Mouse (Mus musculus) limb, embryonic 12.5 days (tissue): Measurements from ENCODE around the gene Map1b. TPM values are rescaled to one million over a fixed set of nuclear protein-coding genes. Genes with fewer than 3 reads are reported as not detected.

Experiments used
- ATAC-seq: fragments of 200-750 bp; cut with Nextera tagmentation; 2 replicates; pipeline ENCODE4 v1.8.0; 2017; ENCODE audit warnings: low read depth, moderate TSS enrichment; ENCODE audit not compliant: insufficient number of reproducible peaks, insufficient read depth, low FRiP score, low TSS enrichment
- H3K27ac ChIP-seq: fragments of 300-500 bp; sonication (generic); 2 replicates; pipeline ENCODE4 v1.5.1; 2016; ENCODE audit warnings: mild to moderate bottlenecking, moderate library complexity
- H3K27me3 ChIP-seq: fragments of 300-500 bp; sonication (generic); 2 replicates; pipeline ENCODE4 v1.6.1; 2016; ENCODE audit warnings: mild to moderate bottlenecking, moderate library complexity
- H3K36me3 ChIP-seq: fragments of 300-500 bp; sonication (generic); 2 replicates; pipeline ENCODE4 v1.6.1; 2016; ENCODE audit warnings: mild to moderate bottlenecking, moderate library complexity
- H3K4me1 ChIP-seq: fragments of 300-500 bp; sonication (generic); replicated peaks from 2 replicates; pipeline ENCODE4 v1.6.1; 2016
- H3K4me2 ChIP-seq: fragments of 300-500 bp; sonication (generic); 2 replicates; pipeline ENCODE4 v1.6.1; 2016; ENCODE audit warnings: mild to moderate bottlenecking, moderate library complexity
- H3K4me3 ChIP-seq: fragments of 300-500 bp; sonication (generic); replicated peaks from 2 replicates; pipeline ENCODE4 v1.5.1; 2016; ENCODE audit warnings: mild to moderate bottlenecking
- H3K9ac ChIP-seq: fragments of 300-500 bp; sonication (generic); replicated peaks from 2 replicates; pipeline ENCODE4 v1.6.1; 2016; ENCODE audit warnings: mild to moderate bottlenecking, moderate library complexity
- H3K9me3 ChIP-seq: fragments of 300-500 bp; sonication (generic); 2 replicates; pipeline ENCODE4 v1.6.1; 2016; ENCODE audit warnings: mild to moderate bottlenecking, moderate library complexity
- WGBS: fragments of 180-500 bp; shearing (Covaris S2); methylation state at CpG from one replicate; pipeline ENCODE4 v1.1.7; 2016; 5-methylcytosine and 5-hydroxymethylcytosine counted together
- polyA plus RNA-seq: library from polyadenylated mRNA; unstranded; fragments of >200 nt; fragmentation: Nextera tagmentation; extraction: Ambion mirVana; gene quantifications from 2 replicates; pipeline ENCODE4 v1.2.1, GENCODE M21; 2016

The Map1b gene
- polyA plus RNA-seq, 1 experiment from 2014 or later = 137 TPM

DNA sequence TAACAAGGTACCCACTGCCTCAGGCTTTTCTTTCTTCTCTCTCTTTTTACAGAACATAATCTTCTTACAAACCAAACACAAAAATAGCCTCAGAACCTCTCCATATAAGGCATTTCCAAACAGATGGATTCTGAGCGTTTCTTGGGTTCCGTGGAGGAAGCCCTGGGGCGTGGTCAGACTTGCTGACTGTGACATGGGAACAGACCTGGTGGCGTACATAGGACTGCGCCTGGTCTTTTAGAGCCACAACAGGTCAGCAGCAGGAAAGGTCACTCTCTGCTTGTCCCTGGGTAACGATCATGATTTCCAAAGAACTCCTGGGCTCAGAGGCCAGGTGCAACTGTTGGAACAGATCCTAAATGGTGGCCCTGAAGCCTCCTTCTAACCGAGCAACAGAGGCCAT, 31.0 kb downstream of the Map1b start:
- no peak for ATAC-seq
- Histone ChIP-seq H3K4me3 (no peak overlapping the region), H3K9me3 (no peaks in the 10 kb centered on the region), H3K27ac (no peak overlapping the region), H3K9ac (no peak overlapping the region), H3K4me1 (peaks cover 16% of the 10 kb centered on the region), H3K4me2 (no peak overlapping the region), H3K36me3 (no peaks in the 10 kb centered on the region), H3K27me3 (no peaks in the 10 kb centered on the region)
- WGBS = 80% methylated on average over 7 of the region's 7 CpGs

DNA sequence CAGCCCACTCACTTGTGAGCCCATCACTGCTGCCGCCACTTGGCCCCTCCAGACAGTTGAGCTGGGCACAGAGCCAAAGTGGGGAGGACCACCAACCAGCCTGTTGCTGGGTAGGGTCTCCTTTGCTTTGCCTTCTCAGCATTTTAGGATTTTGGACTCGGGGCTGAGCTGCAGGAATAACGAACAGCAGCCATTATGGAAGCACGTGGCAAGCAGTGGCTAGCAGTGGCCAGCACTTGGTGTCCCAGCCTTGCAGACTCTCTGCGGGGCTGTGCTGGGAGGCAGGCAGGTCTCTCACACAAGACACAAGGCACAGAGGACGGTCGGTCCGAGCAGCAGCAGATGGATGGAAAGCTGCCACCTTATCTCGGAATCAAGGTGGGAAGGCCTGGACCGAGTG, 31.4 kb downstream of the Map1b start:
- no peaks in the 10 kb centered on the region for H3K36me3 ChIP-seq
- no peak overlapping the region for H3K9ac ChIP-seq
- peaks cover 16% of the 10 kb centered on the region for H3K4me1 ChIP-seq
- no peak overlapping the region for H3K4me3 ChIP-seq
- ATAC-seq = no peak
- no peaks in the 10 kb centered on the region for H3K9me3 ChIP-seq
- no peaks in the 10 kb centered on the region for H3K27me3 ChIP-seq
- WGBS = 80% methylated on average over 10 of the region's 10 CpGs
- no peak overlapping the region for H3K4me2 ChIP-seq
- no peak overlapping the region for H3K27ac ChIP-seq

DNA sequence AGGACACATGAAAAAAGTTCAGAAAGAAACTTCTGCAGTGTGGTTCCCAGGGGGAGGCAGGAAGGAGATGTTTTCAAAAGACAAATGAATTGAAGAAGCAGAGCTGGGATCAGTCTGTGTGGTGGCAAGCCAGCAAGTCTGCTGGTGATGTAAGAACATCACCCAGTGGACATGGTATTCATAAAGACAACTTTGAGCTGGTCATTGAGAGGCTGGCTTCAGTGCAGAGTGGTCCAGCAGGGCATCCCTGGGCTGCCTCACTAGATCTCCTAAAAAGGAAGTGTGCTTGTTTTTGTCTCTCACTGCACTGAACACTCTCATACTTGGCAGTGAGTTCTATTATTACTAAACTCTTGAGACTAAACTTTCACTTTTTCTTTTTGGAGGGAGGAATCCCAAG, 32.9 kb downstream of the Map1b start:
- Histone ChIP-seq H3K9me3 (no peaks in the 10 kb centered on the region), H3K27me3 (no peaks in the 10 kb centered on the region), H3K36me3 (0 out of 2 replicates have a peak, but pooled peaks cover 4% of the 10 kb centered on the region), H3K4me2 (no peak overlapping the region), H3K4me3 (no peak overlapping the region), H3K9ac (no peak overlapping the region), H3K27ac (no peak overlapping the region), H3K4me1 (peaks cover 16% of the 10 kb centered on the region)
- no peak for ATAC-seq

DNA sequence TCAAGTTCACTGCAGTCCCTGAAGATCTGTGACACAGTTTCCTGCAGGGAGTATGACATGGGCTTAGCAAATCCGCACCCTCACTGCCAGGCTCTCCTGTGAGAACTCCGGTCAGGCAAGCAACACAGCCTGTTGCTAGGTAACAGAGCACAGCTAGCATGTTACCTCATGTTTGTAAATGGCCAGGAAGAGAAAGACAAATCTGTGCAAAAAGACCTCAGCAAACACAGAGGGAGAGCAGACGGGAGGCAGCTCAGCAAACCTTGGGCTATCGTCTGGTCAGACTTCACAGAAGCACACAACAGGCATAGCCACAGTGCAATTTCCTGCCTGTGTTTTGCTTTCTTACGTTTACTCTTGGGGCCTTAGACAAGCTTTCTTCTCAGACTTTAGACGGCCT, 40.9 kb downstream of the Map1b start:
- Histone ChIP-seq H3K9me3 (no peaks in the 10 kb centered on the region), H3K27me3 (no peaks in the 10 kb centered on the region), H3K4me1 (peaks cover 23% of the 10 kb centered on the region), H3K4me2 (peak overlapping the region; percentile 39), H3K36me3 (0 out of 2 replicates have a peak, but pooled peaks cover 4% of the 10 kb centered on the region), H3K27ac (peak overlapping the region; percentile 78), H3K4me3 (no peak overlapping the region), H3K9ac (no peak overlapping the region)
- ATAC-seq = peak; percentile 71
- WGBS = 7% methylated on average over 6 of the region's 6 CpGs

DNA sequence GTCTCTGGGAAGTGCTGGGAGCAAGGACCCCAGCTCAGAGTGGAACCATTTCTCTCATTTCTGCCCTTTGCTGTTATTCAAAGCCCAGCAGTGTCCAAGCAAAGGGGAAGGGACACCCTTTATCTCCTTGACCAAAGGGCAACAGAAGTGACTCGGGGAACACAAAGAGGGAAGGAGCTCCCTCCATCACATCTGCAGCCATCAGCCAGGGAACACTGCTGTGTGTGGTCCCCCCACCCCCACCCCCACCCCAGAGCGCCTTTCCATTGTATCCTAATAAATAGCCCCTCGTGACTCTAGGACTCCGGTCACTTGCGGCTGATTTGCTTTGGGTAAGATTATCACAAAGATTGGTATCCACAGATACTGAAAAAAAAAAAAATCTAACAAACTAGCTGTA, 41.3 kb downstream of the Map1b start:
- H3K9me3 ChIP-seq = no peaks in the 10 kb centered on the region
- H3K9ac ChIP-seq = no peak overlapping the region
- H3K4me3 ChIP-seq = no peak overlapping the region
- ATAC-seq = no peak
- peak overlapping the region; percentile 39 for H3K4me2 ChIP-seq
- H3K36me3 ChIP-seq = 0 out of 2 replicates have a peak, but pooled peaks cover 4% of the 10 kb centered on the region
- H3K27ac ChIP-seq = peak overlapping the region; percentile 78
- H3K27me3 ChIP-seq = no peaks in the 10 kb centered on the region
- WGBS = 10% methylated on average over 5 of the region's 5 CpGs
- peaks cover 22% of the 10 kb centered on the region for H3K4me1 ChIP-seq

DNA sequence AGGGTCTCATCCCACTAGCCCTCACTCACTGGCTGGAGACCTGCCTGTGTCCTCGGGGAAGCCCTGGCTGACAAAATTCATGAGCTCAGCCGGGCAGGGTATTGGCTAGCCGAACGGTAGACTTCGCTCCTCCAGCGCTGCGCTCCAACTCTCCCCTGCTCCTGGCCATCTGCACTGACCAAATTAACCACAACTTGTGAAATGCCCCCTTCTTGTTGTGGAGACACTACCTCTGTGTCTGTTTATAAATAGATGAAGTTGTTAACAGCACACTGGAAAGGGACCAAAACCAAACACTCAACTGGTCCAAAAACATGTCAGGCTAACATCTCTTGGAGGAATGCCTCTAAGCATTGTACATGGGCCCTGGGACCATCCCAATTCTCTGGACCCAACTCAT, 42.2 kb downstream of the Map1b start:
- Histone ChIP-seq H3K4me1 (peaks cover 22% of the 10 kb centered on the region), H3K27ac (no peak overlapping the region), H3K4me3 (no peak overlapping the region), H3K4me2 (no peak overlapping the region), H3K9me3 (no peaks in the 10 kb centered on the region), H3K9ac (no peak overlapping the region), H3K36me3 (0 out of 2 replicates have a peak, but pooled peaks cover under 1% of the 10 kb centered on the region), H3K27me3 (no peaks in the 10 kb centered on the region)
- no peak for ATAC-seq
- WGBS = 90% methylated on average over 7 of the region's 7 CpGs

DNA sequence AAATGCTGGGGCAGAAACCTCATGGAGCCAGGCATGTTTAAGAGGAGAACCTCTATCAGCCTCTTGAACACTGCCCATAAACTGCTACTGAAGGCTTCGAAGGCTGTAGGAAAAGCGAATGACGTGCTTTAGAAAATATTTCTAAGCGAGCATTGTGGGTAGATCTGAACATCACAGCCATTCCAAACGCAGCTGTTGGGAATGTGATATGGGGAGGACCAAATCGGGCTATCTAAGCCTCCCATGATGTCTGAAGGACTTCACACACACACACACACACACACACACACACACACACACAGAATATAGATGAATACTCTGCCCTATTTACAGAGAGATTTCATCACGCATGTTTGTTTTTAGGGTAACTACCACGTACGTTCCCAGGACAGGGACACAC, 44.3 kb downstream of the Map1b start:
- ATAC-seq = no peak
- H3K4me2 ChIP-seq = no peak overlapping the region
- H3K9me3 ChIP-seq = no peaks in the 10 kb centered on the region
- H3K9ac ChIP-seq = no peak overlapping the region
- H3K4me1 ChIP-seq = peaks cover 22% of the 10 kb centered on the region
- H3K27ac ChIP-seq = 0 out of 2 replicates have a peak overlapping the region, but pooled peaks have one; percentile 7
- no peak overlapping the region for H3K4me3 ChIP-seq
- no peaks in the 10 kb centered on the region for H3K27me3 ChIP-seq
- H3K36me3 ChIP-seq = no peaks in the 10 kb centered on the region
- 84% methylated on average over 9 of the region's 9 CpGs for WGBS

DNA sequence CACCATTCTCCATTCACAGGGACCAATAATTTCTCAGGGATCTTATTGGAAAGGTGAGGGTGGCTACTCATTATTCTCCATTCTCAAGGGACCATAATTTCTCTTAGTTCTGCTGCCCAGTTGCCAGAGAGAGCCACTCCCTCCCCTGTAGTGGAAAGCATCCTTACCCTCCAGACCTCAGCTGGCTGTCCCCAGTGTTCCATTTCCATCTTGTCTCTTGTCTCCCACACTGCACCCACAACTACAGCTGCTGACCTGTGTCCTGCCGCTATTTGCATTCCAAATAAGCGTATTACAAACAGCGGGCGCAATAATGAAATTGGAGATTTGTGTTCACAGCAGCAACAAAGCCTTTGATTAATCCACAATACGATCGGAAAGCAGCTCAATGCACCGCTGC, 46.3 kb downstream of the Map1b start:
- no peak overlapping the region for H3K4me2 ChIP-seq
- peaks cover 16% of the 10 kb centered on the region for H3K4me1 ChIP-seq
- ATAC-seq = no peak
- no peaks in the 10 kb centered on the region for H3K27me3 ChIP-seq
- H3K9me3 ChIP-seq = no peaks in the 10 kb centered on the region
- H3K27ac ChIP-seq = no peak overlapping the region
- no peak overlapping the region for H3K9ac ChIP-seq
- no peaks in the 10 kb centered on the region for H3K36me3 ChIP-seq
- WGBS = 86% methylated on average over 7 of the region's 7 CpGs
- H3K4me3 ChIP-seq = no peak overlapping the region

DNA sequence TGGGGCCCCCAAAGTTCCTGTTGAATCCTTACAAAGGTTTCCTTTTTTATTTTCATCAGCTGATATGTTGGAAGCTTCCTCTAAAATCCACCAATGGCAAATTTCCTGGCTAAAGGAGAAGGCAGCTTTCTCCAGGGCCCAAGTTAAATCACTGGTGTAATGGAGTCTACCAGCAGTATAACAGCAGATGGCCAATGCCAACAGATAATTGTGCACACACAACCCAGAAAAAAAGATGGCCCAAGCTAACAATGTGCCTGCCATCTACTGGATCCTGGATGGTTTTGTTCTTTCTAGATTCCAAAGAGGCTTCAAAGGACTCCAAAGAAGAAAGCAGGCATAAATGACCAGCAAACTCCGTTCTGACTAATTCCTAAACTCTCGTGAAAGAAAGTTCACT, 48.1 kb downstream of the Map1b start:
- no peak overlapping the region for H3K9ac ChIP-seq
- 89% methylated on average over 2 of the region's 2 CpGs for WGBS
- H3K4me2 ChIP-seq = no peak overlapping the region
- peaks cover 6% of the 10 kb centered on the region; the same call in 1 of the 2 replicates for H3K4me1 ChIP-seq
- H3K27me3 ChIP-seq = no peaks in the 10 kb centered on the region
- no peak overlapping the region for H3K27ac ChIP-seq
- H3K9me3 ChIP-seq = no peaks in the 10 kb centered on the region
- ATAC-seq = no peak
- no peaks in the 10 kb centered on the region for H3K36me3 ChIP-seq
- H3K4me3 ChIP-seq = no peak overlapping the region

DNA sequence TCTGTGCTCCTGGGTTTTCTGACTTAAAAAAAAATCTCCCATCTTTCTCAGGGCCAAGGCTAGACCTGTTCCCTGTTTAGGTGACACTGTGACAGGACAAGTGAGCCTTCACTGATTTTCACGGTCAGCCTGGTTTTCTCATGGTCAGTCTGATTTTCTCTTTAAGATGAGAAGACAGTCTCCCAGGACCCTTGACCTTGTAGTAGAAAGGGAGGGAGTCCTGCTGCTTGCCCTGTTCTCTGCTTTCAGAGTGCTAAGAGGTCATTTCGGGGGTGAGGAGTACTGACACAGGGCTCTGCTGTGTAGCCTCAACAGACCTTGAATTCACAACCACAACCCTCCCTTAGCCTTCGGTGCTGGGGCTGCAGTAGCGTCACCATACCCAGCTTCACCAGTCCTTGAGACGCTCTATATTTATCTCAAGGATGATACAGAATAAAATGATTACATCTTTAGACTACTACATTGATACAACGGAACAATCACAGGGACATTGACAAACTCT, 49.5 kb downstream of the Map1b start:
- Histone ChIP-seq H3K9me3 (no peaks in the 10 kb centered on the region), H3K4me2 (no peak overlapping the region), H3K36me3 (0 out of 2 replicates have a peak, but pooled peaks cover 2% of the 10 kb centered on the region), H3K4me3 (no peak overlapping the region), H3K4me1 (peaks cover 6% of the 10 kb centered on the region; the same call in 1 of the 2 replicates), H3K27me3 (no peaks in the 10 kb centered on the region), H3K27ac (no peak overlapping the region), H3K9ac (no peak overlapping the region)
- WGBS = 70% methylated on average over 6 of the region's 6 CpGs
- ATAC-seq = no peak

DNA sequence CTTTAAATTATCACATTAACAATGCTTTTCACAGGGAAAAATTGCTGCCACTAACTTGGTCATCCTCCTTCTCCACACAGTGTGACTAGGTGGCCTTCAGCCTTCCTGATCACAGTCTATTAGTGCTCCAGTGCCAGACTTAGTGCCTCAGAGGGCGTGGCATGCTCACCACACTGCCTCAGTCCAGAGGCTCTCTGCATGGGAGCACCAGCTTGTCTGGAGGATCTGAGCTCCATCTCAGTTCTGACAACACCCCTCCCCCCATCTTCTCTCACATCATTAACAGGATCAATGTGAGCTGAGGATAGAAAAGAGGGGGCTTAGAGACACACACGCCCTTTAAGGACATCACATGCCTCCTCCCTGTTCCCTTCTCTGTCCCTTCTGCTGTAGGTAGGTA, 50.3 kb downstream of the Map1b start:
- WGBS = 53% methylated on average over 2 of the region's 2 CpGs
- Histone ChIP-seq H3K4me1 (peaks cover 6% of the 10 kb centered on the region; the same call in 1 of the 2 replicates), H3K9ac (no peak overlapping the region), H3K36me3 (peaks cover 8% of the 10 kb centered on the region; the same call in 1 of the 2 replicates), H3K27me3 (no peaks in the 10 kb centered on the region), H3K4me3 (no peak overlapping the region), H3K9me3 (no peaks in the 10 kb centered on the region), H3K4me2 (no peak overlapping the region), H3K27ac (no peak overlapping the region)
- ATAC-seq = no peak

DNA sequence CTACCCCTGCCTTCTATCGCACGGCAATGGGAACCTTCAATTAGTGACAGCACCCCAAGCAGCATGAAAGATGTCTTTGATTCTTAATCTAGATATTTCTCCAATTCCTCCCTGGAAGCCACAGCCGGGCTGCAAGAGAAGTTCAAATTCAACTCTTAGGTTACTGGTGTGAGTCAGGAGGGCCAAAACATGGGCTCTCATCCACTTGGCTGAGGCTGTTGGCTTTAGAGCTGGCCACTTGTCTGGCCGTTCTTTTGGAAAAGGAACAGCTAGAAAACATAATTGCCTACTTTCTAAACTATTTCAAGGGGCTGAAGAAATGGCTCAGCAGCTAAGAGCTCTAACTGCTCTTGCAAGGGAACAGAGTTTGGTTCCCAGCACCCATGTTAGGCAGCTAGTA, 51.8 kb downstream of the Map1b start:
- 76% methylated on average over 4 of the region's 4 CpGs for WGBS
- no peak for ATAC-seq
- H3K9me3 ChIP-seq = no peaks in the 10 kb centered on the region
- H3K4me1 ChIP-seq = peaks cover 8% of the 10 kb centered on the region; the same call in 1 of the 2 replicates
- no peaks in the 10 kb centered on the region for H3K27me3 ChIP-seq
- no peak overlapping the region for H3K4me2 ChIP-seq
- peaks cover 8% of the 10 kb centered on the region; the same call in 1 of the 2 replicates for H3K36me3 ChIP-seq
- no peak overlapping the region for H3K27ac ChIP-seq
- no peak overlapping the region for H3K9ac ChIP-seq
- H3K4me3 ChIP-seq = no peak overlapping the region
